Mouse (Mus musculus) liver, adult 2 months (tissue): ENCODE measurements around the gene Clec4d.

Source experiments
- CTCF ChIP-seq: fragments of 200-500 bp; IDR thresholded peaks from 2 replicates; pipeline ENCODE4 v1.5.1; 2011; ENCODE audit warnings: low read depth, low read length, control low read depth
- POLR2A ChIP-seq: fragments of 200-500 bp; IDR thresholded peaks from 2 replicates; pipeline ENCODE4 v1.6.1; 2011; ENCODE audit warnings: low read length, control low read depth; ENCODE audit not compliant: insufficient read depth; ENCODE audit errors: extremely low read depth

GRCm38 (mm10) chr6:123227519-123228166, 34.3 kb upstream of the Clec4d start:
- TF ChIP-seq CTCF (no peak), POLR2A (no peak)
